Mouse (Mus musculus) heart, adult 2 months (tissue): ENCODE measurements at regions not wholly inside any gene's neighbourhood (a gene's known extent, or its start where the extent isn't known, plus 50 kb on each side); places are given as distances from the start of the nearest gene placed in this dataset.

Experiments
- CTCF ChIP-seq: fragments of 200-600 bp; IDR thresholded peaks from 2 replicates; pipeline ENCODE4 v1.8.1; 2022; ENCODE audit warnings: antibody characterized with exemption, mild to moderate bottlenecking, moderate library complexity
- POLR2A ChIP-seq: fragments of 200-500 bp; IDR thresholded peaks from 2 replicates; pipeline ENCODE4 v1.6.1; 2011; ENCODE audit warnings: mild to moderate bottlenecking, low read depth, low read length, control low read depth; ENCODE audit not compliant: insufficient read depth

DNA sequence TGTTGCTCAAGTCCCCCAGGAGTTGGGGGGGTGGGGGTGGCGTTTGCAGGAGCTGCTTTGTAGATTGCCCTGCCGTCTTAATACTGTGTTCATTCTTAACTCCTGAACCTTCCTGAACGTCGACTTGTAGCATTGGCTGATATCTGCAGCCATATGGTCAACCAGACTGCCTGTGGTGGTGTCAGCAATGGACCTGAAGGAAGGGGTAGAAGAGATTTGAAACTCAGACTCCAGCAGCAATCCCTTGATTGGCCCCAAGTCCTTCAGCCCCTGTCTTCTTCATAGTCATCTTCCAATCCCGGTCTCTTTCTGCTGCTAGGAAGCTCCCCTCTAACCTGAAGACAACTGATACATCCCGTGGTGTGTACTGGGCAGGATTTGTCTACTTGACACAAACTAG lies 433.9 kb upstream of the Zmiz1 start:
- TF ChIP-seq POLR2A: no peak
- TF ChIP-seq CTCF: no peak
